Mouse (Mus musculus): ENCODE measurements around the gene Eif3i. TPM values are rescaled to one million over a fixed set of nuclear protein-coding genes. Genes with fewer than 3 reads are reported as not detected.

Gene Eif3i
- polyA plus RNA-seq, 1 experiment from 2014 or later: 259 TPM

GRCm38 (mm10) chr4:129573093-129573370, 27.4 kb downstream of the Eif3i start:
- Histone ChIP-seq H3K4me3 (replicated peaks) (no peak overlapping the region), H3K4me2 (no peak overlapping the region), H3K27me3 (no peaks in the 10 kb centered on the region), H3K4me1 (replicated peaks) (peaks cover 11% of the 10 kb centered on the region), H3K27ac (no peak overlapping the region), H3K9me3 (no peaks in the 10 kb centered on the region), H3K9ac (replicated peaks) (no peak overlapping the region), H3K36me3 (no peaks in the 10 kb centered on the region)
- ATAC-seq (ENCODE audit: insufficient number of reproducible peaks, insufficient read depth, low FRiP score, low TSS enrichment, low read depth): no peak
- WGBS: 97% methylated on average over 4 of the region's 4 CpGs

DNA sequence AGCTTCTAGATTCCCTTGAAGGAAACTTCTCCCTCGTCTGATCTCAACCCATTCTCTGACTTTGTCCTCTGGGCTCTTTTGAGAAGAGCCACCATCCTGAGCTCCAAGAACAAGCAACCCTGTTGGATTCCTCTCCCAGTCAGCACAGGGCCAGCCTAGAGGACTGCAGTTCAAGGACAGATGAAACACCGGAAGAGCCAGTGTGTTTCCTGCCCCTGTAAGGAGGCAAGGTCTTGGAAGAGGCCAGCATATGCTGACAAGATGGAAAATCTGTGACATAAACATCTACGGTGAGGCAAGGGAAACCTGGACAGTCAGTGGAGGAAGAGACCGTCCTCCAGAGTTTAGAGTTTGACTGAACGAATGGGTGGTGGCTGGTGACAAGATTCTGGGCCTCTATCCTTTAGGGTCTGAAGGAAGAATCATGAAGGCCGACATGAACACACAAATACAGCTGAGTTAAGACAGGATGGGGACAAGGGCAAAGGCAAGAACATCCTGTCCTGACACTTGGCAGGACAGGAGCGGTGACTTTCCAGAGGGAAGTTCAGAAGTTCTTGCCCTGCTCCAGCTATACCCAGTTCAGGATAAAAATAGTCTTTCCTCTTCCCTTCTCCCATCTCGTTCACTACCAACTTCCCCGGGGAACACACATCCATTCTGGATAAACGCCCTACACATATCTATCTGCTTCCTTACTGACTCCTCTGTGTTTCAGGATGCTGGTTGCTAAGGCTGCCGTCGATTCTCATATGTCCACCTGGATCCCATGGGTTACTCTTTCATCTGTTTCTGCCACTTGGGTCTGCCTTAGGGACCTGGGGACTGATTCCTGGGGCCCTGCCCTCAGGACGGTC, 28.0 kb downstream of the Eif3i start:
- Histone ChIP-seq H3K4me1 (replicated peaks) (peaks cover 11% of the 10 kb centered on the region), H3K36me3 (no peaks in the 10 kb centered on the region), H3K9me3 (no peaks in the 10 kb centered on the region), H3K9ac (replicated peaks) (no peak overlapping the region), H3K4me3 (replicated peaks) (no peak overlapping the region), H3K27ac (no peak overlapping the region), H3K4me2 (no peak overlapping the region), H3K27me3 (no peaks in the 10 kb centered on the region)
- WGBS: 85% methylated on average over 13 of the region's 13 CpGs
- no peak for ATAC-seq (ENCODE audit: insufficient number of reproducible peaks, insufficient read depth, low FRiP score, low TSS enrichment, low read depth)

- Histone ChIP-seq H3K4me2 (no peak overlapping the region), H3K9me3 (no peaks in the 10 kb centered on the region), H3K4me1 (replicated peaks) (peaks cover 5% of the 10 kb centered on the region), H3K27ac (no peak overlapping the region), H3K9ac (replicated peaks) (no peak overlapping the region), H3K27me3 (no peaks in the 10 kb centered on the region), H3K4me3 (replicated peaks) (no peak overlapping the region), H3K36me3 (no peaks in the 10 kb centered on the region)
- WGBS: 70% methylated on average over 8 of the region's 8 CpGs
- no peak for ATAC-seq (ENCODE audit: insufficient number of reproducible peaks, insufficient read depth, low FRiP score, low TSS enrichment, low read depth)
These were observed 28.8 kb downstream of the Eif3i start for GRCm38 (mm10) chr4:129571551-129572084.

- no peak overlapping the region for H3K27ac ChIP-seq
These were observed 30.4 kb downstream of the Eif3i start for GRCm38 (mm10) chr4:129570028-129570427.

GRCm38 (mm10) chr4:129568366-129568765, 32.1 kb downstream of the Eif3i start:
- WGBS: 93% methylated on average over 7 of the region's 7 CpGs
- no peaks in the 10 kb centered on the region for H3K27me3 ChIP-seq
- no peak overlapping the region for H3K9ac ChIP-seq (replicated peaks)
- no peak overlapping the region for H3K4me2 ChIP-seq
- no peak overlapping the region for H3K4me3 ChIP-seq (replicated peaks)
- ATAC-seq (ENCODE audit: insufficient number of reproducible peaks, insufficient read depth, low FRiP score, low TSS enrichment, low read depth): no peak
- H3K36me3 ChIP-seq: no peaks in the 10 kb centered on the region
- H3K27ac ChIP-seq: no peak overlapping the region
- H3K9me3 ChIP-seq: no peaks in the 10 kb centered on the region
- peaks cover 8% of the 10 kb centered on the region for H3K4me1 ChIP-seq (replicated peaks)

More at GRCm38 (mm10) chr4:129570028-129570427, 30.4 kb downstream of the Eif3i start:
- Histone ChIP-seq H3K4me1 (replicated peaks) (peaks cover 2% of the 10 kb centered on the region), H3K9me3 (no peaks in the 10 kb centered on the region), H3K4me3 (replicated peaks) (no peak overlapping the region), H3K4me2 (no peak overlapping the region), H3K27me3 (no peaks in the 10 kb centered on the region), H3K9ac (replicated peaks) (no peak overlapping the region), H3K36me3 (no peaks in the 10 kb centered on the region)
- ATAC-seq (ENCODE audit: insufficient number of reproducible peaks, insufficient read depth, low FRiP score, low TSS enrichment, low read depth): no peak
- WGBS: 86% methylated on average over 6 of the region's 6 CpGs

GRCm38 (mm10) chr4:129565139-129565538, 35.3 kb downstream of the Eif3i start:
- no peak overlapping the region for H3K27ac ChIP-seq
- no peaks in the 10 kb centered on the region for H3K36me3 ChIP-seq
- H3K4me2 ChIP-seq: no peak overlapping the region
- peaks cover 11% of the 10 kb centered on the region for H3K4me1 ChIP-seq (replicated peaks)
- no peak overlapping the region for H3K9ac ChIP-seq (replicated peaks)
- no peaks in the 10 kb centered on the region for H3K27me3 ChIP-seq
- WGBS: 83% methylated on average over 6 of the region's 6 CpGs
- no peak overlapping the region for H3K4me3 ChIP-seq (replicated peaks)
- ATAC-seq (ENCODE audit: insufficient number of reproducible peaks, insufficient read depth, low FRiP score, low TSS enrichment, low read depth): no peak
- no peaks in the 10 kb centered on the region for H3K9me3 ChIP-seq

DNA sequence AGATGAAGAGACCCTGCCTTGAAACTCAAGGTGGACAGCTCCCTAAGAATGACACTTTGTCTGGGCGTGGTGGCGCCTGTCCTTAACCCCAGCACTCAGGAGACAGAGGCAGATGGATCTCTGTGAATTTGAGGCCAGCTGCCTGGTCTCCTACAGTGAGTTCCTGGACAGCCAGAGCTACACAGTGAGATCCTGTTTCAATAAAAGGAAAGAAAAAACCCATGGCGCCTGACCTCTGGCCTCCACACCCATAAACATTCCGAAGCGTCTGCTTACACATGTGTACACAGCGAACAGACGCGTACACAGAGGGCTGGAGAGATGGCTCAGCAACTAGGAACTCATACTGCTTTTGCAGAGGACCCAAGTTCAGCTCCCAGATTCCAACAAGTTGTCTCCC, 36.7 kb downstream of the Eif3i start:
- H3K4me1 ChIP-seq (replicated peaks): peaks cover 11% of the 10 kb centered on the region
- no peak overlapping the region for H3K4me3 ChIP-seq (replicated peaks)
- H3K9ac ChIP-seq (replicated peaks): no peak overlapping the region
- H3K36me3 ChIP-seq: no peaks in the 10 kb centered on the region
- ATAC-seq (ENCODE audit: insufficient number of reproducible peaks, insufficient read depth, low FRiP score, low TSS enrichment, low read depth): 0 out of 2 replicates have a peak, but pooled peaks have one; percentile 6
- peak overlapping the region; percentile 23; the same call in 1 of the 2 replicates for H3K27ac ChIP-seq
- no peaks in the 10 kb centered on the region for H3K27me3 ChIP-seq
- no peak overlapping the region for H3K4me2 ChIP-seq
- 20% methylated on average over 8 of the region's 8 CpGs for WGBS
- H3K9me3 ChIP-seq: no peaks in the 10 kb centered on the region

DNA sequence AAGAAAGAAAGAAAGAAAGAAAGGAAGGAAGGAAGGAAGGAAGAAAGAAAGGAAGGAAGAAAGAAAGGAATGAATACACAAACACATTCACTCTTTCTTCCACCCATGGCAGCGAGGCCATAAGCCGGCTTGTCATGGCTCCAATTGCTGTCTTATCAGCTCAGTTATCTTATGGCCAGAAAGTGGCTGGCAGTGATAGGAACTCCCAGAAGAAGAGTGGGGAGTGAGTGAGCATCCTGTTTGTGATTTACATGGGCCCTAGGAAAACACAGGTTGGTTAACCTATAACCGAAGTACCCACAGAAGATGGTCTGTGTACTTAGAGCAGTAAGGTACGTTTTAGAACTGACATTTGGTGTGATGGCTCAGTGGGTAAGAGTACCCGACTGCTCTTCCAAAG, 39.3 kb downstream of the Eif3i start:
- Histone ChIP-seq H3K9me3 (no peaks in the 10 kb centered on the region), H3K4me3 (replicated peaks) (no peak overlapping the region), H3K4me1 (replicated peaks) (peaks cover 20% of the 10 kb centered on the region), H3K27me3 (no peaks in the 10 kb centered on the region), H3K4me2 (no peak overlapping the region), H3K36me3 (no peaks in the 10 kb centered on the region), H3K27ac (no peak overlapping the region), H3K9ac (replicated peaks) (no peak overlapping the region)
- ATAC-seq (ENCODE audit: insufficient number of reproducible peaks, insufficient read depth, low FRiP score, low TSS enrichment, low read depth): no peak
- WGBS: 89% methylated on average over 5 of the region's 5 CpGs

- no peaks in the 10 kb centered on the region for H3K9me3 ChIP-seq
- no peaks in the 10 kb centered on the region for H3K27me3 ChIP-seq
- no peak overlapping the region for H3K4me2 ChIP-seq
- no peak for ATAC-seq (ENCODE audit: insufficient number of reproducible peaks, insufficient read depth, low FRiP score, low TSS enrichment, low read depth)
- H3K4me1 ChIP-seq (replicated peaks): peaks cover 12% of the 10 kb centered on the region
- no peak overlapping the region for H3K27ac ChIP-seq
- no peak overlapping the region for H3K4me3 ChIP-seq (replicated peaks)
- H3K36me3 ChIP-seq: no peaks in the 10 kb centered on the region
- 86% methylated on average over 12 of the region's 12 CpGs for WGBS
- H3K9ac ChIP-seq (replicated peaks): no peak overlapping the region
These were observed 42.0 kb downstream of the Eif3i start for GRCm38 (mm10) chr4:129558321-129558955.

DNA sequence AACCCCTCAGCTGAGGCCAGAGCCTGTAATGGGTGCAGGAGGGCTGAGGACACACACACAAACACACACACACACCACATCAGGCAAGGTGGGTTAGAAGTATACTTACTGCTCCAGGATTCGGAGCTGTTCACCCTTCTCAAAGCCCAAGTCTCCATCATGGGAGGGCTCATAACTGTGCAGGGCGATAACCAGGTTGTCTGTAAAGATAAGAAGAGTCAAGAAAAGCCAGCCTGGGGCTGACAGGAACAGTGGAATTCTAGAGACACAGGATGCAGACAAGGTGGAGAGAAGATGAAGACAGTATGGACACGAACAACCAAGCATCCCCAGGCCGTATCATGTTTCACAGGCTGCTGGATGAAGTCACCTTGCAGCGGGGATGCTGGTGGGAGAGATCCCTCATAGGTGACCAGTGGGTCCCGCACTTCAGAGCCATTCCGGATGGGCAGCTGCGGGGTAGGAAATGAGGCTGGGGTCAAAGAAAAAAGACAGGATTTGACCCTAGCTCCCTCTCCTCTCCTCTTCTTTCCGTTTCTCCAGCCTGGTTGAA, 43.1 kb downstream of the Eif3i start:
- Histone ChIP-seq H3K4me1 (replicated peaks) (peaks cover 9% of the 10 kb centered on the region), H3K27ac (no peak overlapping the region; the same call in 1 of the 2 replicates), H3K4me3 (replicated peaks) (peak overlapping the region; percentile 53; the same call in 1 of the 2 replicates), H3K4me2 (peak overlapping the region; percentile 92), H3K9me3 (no peaks in the 10 kb centered on the region), H3K9ac (replicated peaks) (0 out of 2 replicates have a peak overlapping the region, but pooled peaks have one; percentile 64), H3K27me3 (no peaks in the 10 kb centered on the region), H3K36me3 (no peaks in the 10 kb centered on the region)
- WGBS: 60% methylated on average over 9 of the region's 9 CpGs
- no peak for ATAC-seq (ENCODE audit: insufficient number of reproducible peaks, insufficient read depth, low FRiP score, low TSS enrichment, low read depth)

DNA sequence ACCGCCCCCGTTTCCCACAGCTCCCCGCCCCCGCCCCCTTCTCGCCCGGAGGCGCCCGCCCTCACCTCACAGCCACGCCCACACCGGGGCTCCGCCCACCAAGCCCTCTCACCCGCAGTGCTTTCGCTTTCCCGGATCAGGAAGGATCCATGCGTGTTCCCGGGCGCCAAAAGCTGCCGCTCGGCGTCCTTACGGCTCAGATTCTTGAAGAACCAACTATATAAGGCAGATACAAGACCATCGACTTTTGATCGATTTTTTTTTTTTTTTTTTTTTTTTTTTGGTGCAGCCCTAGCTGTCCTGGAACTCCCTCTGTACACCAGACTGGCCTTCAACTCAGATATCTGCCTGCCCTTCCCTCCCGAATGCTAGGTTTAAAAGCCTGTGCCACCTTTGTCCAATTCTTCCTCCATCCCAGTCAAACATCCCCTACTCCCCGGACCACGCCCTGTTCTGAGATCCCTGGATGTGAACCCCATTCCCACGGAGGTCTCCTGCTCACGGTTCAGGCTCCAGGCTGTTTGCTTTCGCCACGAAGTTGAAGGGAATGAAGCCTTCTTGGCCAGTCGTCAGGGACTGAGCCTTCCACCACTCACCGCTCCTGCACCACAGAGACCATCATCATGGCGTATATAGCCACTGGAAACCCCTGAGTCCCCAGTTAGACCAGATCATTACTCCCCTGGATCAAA, 43.8 kb downstream of the Eif3i start:
- Histone ChIP-seq H3K4me1 (replicated peaks) (peaks cover 9% of the 10 kb centered on the region), H3K36me3 (no peaks in the 10 kb centered on the region), H3K27me3 (no peaks in the 10 kb centered on the region), H3K9me3 (no peaks in the 10 kb centered on the region), H3K27ac (peak overlapping the region; percentile 78; the same call in 1 of the 2 replicates), H3K4me2 (peak overlapping the region; percentile 92), H3K9ac (replicated peaks) (peak overlapping the region; percentile 64), H3K4me3 (replicated peaks) (peak overlapping the region; percentile 53)
- 8% methylated on average over 33 of the region's 33 CpGs for WGBS
- ATAC-seq (ENCODE audit: insufficient number of reproducible peaks, insufficient read depth, low FRiP score, low TSS enrichment, low read depth): peak; percentile 43
